Mouse (Mus musculus) inflammation-experienced regulatory T-cells, adult 16 weeks (primary cell): ENCODE measurements around the gene Wrnip1. TPM values are rescaled to one million over a fixed set of nuclear protein-coding genes. Genes with fewer than 3 reads are reported as not detected.

ENCODE experiments used
- polyA plus RNA-seq: library from polyadenylated mRNA; unstranded; fragments of 100-300 nt; shearing (Covaris generic); gene quantifications from one replicate; pipeline ENCODE4 v1.2.1, GENCODE M21; 2017

Gene Wrnip1
- 14.9 TPM for polyA plus RNA-seq

GRCm38 (mm10) chr13:32801693-32802221, at the start of gene Wrnip1:
Wrnip1 (plus strand) TSS chr13:32802038.

GRCm38 (mm10) chr13:32783816-32784215, 18.0 kb upstream of the Wrnip1 start, which contains the start of gene Mylk4:
Mylk4 (minus strand) TSS chr13:32783954.

GRCm38 (mm10) chr13:32802259-32803081, 632 bp downstream of the Wrnip1 start, which contains the start of gene D930007J09Rik:
D930007J09Rik (minus strand) TSS chr13:32802849.

GRCm38 (mm10) chr13:32850668-32851404, 49.0 kb downstream of the Wrnip1 start, which contains the start of gene Serpinb1a:
Serpinb1a (minus strand) TSS chr13:32851185.

Other genes with a start within 250 kb of the Wrnip1 start
- gene Mylk4, start 18.1 kb upstream of the Wrnip1 start, polyA plus RNA-seq: not detected
- not detected for gene D930007J09Rik, start 811 bp downstream of the Wrnip1 start, polyA plus RNA-seq
- gene Serpinb1a, start 49.1 kb downstream of the Wrnip1 start, polyA plus RNA-seq: 7.5 TPM
- gene Serpinb1c, start 96.2 kb downstream of the Wrnip1 start, polyA plus RNA-seq: not detected
- gene Serpinb6b, start 163.2 kb downstream of the Wrnip1 start, polyA plus RNA-seq: 27.4 TPM
- gene Serpinb9, start 201.2 kb downstream of the Wrnip1 start, polyA plus RNA-seq: 33.7 TPM
- not detected for gene Serpinb9b, start 225.4 kb downstream of the Wrnip1 start, polyA plus RNA-seq